Mouse (Mus musculus) G1E (cell line): ENCODE results near the gene Rai1. TPM values are rescaled to one million over a fixed set of nuclear protein-coding genes. Genes with fewer than 3 reads are reported as not detected.

ENCODE experiments used
- ATAC-seq: 2 replicates; pipeline ENCODE4 v1.8.0; 2016; ENCODE audit warnings: mild to moderate bottlenecking; ENCODE audit not compliant: insufficient number of reproducible peaks, poor library complexity, low FRiP score, severe bottlenecking; ENCODE audit errors: extremely low read depth
- DNase-seq: peaks from one replicate; pipeline ENCODE4 v3.0.0; 2012; ENCODE audit warnings: low spot score
- H3K27me3 ChIP-seq: 2 replicates; pipeline ENCODE4 v1.6.1; 2012; ENCODE audit warnings: mild to moderate bottlenecking, low read length, inconsistent platforms; ENCODE audit not compliant: insufficient read depth
- H3K36me3 ChIP-seq: replicated peaks from 2 replicates; pipeline ENCODE3; 2012; ENCODE audit warnings: mild to moderate bottlenecking, inconsistent platforms
- H3K4me1 ChIP-seq: 2 replicates; pipeline ENCODE4 v1.6.1; 2012; ENCODE audit warnings: low read depth, low read length, inconsistent platforms, mixed read lengths; ENCODE audit not compliant: insufficient read depth
- H3K4me3 ChIP-seq: 2 replicates; pipeline ENCODE4 v1.5.1; 2012; ENCODE audit warnings: low read depth, mild to moderate bottlenecking, inconsistent platforms, low read length, moderate library complexity, mixed read lengths
- H3K9me3 ChIP-seq: replicated peaks from 2 replicates; pipeline ENCODE4 v1.6.1; 2012; ENCODE audit warnings: inconsistent platforms
- CTCF ChIP-seq: IDR thresholded peaks from 2 replicates; pipeline ENCODE4 v1.5.1; 2012; ENCODE audit warnings: low read depth, low read length, inconsistent platforms, mixed read lengths
- GATA1 ChIP-seq: IDR thresholded peaks from 2 replicates; pipeline ENCODE4 v1.6.1; 2012; ENCODE audit warnings: borderline replicate concordance, low read length, inconsistent platforms, mixed read lengths
- GATA2 ChIP-seq: IDR thresholded peaks from 2 replicates; pipeline ENCODE4 v1.6.1; 2012; ENCODE audit warnings: low read depth, low read length, inconsistent platforms, borderline replicate concordance
- POLR2AphosphoS5 ChIP-seq: IDR thresholded peaks from 2 replicates; pipeline ENCODE4 v1.6.1; 2012; ENCODE audit warnings: low read depth, low read length, inconsistent platforms; ENCODE audit not compliant: insufficient replicate concordance
- TAL1 ChIP-seq: conservative IDR thresholded peaks from 2 replicates; pipeline ENCODE4 v1.6.1; 2012; ENCODE audit warnings: low read depth, low read length, inconsistent platforms, mixed read lengths
- polyA plus RNA-seq: library from polyadenylated mRNA; stranded (reverse); fragments of >175 nt; gene quantifications from 2 replicates; pipeline ENCODE4 v1.2.3, GENCODE M21; 2012
- total RNA-seq, 2 experiments: library from RNA; stranded (forward) in 1 of 2; stranded (reverse) in 1 of 2; fragments of 200-1000 nt in 1 of 2; fragments of >200 nt in 1 of 2; fragmentation: Nextera tagmentation in 1 of 2; gene quantifications; 2 replicates each; pipeline ENCODE4 v1.2.3; 2014 to 2017

The Rai1 gene
- total and polyA plus RNA-seq, 3 experiments: 10.3 to 107 (median 77.4) TPM

DNA sequence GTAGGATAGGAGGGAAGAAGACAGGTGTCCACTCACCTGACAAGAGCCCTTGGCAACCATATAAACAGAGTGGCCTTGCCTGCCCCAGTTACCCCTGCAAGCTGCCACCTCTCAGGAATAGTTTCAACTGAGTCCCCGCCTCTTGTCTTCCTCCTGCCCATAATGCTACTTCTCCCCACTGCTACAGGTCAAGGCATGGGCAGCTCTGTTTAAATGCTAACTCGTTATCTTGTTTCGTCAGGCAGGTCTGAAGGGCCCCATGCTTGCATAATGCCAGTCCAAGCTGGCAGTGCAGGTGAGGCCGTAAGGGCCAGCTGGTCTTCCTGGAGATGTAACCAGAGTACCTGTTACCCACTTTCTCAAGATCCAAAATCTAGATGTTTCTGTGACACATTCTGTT is 41.4 kb downstream of the Rai1 start:
- peaks cover 2% of the 10 kb centered on the region; the same call in 1 of the 2 replicates for H3K4me1 ChIP-seq
- no peak for ATAC-seq

DNA sequence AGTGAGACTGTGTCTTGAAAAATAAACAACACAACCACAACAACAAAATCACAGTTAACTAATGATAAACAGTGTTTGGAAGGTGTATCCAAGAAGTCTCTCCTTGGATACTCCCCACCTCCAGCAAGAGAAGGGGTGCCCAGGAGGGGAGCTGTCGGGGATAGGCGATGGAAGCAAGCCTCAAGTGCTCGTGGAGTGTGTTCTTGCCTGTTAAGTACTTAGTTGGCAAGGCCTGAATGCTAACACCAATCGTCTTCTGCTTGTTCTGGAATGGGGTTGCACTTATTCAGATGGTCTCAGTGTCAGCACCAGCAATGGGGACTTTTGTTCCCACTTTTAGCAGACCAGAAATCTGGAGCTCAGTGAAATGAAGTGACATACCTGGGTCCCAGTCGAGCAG is 43.8 kb downstream of the Rai1 start:
- Histone ChIP-seq H3K36me3 (peaks cover 97% of the 10 kb centered on the region), H3K4me3 (no peak overlapping the region), H3K9me3 (no peaks in the 10 kb centered on the region), H3K4me1 (peaks cover 4% of the 10 kb centered on the region), H3K27me3 (no peaks in the 10 kb centered on the region)
- ATAC-seq (no peak), DNase-seq (no peak)
- TF ChIP-seq GATA2 (no peak), POLR2AphosphoS5 (no peak), GATA1 (no peak), CTCF (no peak), TAL1 (no peak)

More for the DNA sequence above, 41.4 kb downstream of the Rai1 start:
- Histone ChIP-seq H3K4me3 (no peak overlapping the region), H3K27me3 (no peaks in the 10 kb centered on the region), H3K36me3 (peaks cover 96% of the 10 kb centered on the region), H3K9me3 (no peaks in the 10 kb centered on the region)
- TF ChIP-seq GATA1: no peak
- no peak for TF ChIP-seq CTCF
- no peak for TF ChIP-seq POLR2AphosphoS5
- TF ChIP-seq TAL1: no peak
- no peak for TF ChIP-seq GATA2
- no peak for DNase-seq

DNA sequence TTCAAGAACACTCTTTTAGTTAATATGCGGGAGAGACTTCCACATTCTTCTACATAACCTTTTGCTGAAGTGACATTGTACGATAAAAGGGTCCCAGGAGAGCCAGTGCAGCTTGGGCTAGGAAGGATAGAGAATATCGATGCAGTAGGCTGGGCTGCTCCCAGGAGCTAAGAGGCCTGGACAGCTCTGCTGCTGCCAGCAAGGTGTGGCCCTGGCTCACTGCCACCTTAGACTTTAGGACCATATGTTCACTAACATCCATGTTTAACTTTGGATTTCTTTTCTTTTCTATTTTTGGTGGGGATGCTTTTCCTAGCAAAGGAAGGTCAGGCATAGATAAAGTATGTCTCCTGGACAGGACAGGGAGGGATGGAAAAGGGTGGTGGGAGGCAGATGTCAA is 44.3 kb downstream of the Rai1 start:
- Histone ChIP-seq H3K4me3 (no peak overlapping the region), H3K36me3 (peaks cover 97% of the 10 kb centered on the region), H3K27me3 (no peaks in the 10 kb centered on the region), H3K4me1 (peaks cover 9% of the 10 kb centered on the region), H3K9me3 (no peaks in the 10 kb centered on the region)
- TF ChIP-seq CTCF: no peak
- TF ChIP-seq TAL1: no peak
- TF ChIP-seq GATA1: no peak
- TF ChIP-seq GATA2: no peak
- no peak for TF ChIP-seq POLR2AphosphoS5
- ATAC-seq: no peak
- no peak for DNase-seq

DNA sequence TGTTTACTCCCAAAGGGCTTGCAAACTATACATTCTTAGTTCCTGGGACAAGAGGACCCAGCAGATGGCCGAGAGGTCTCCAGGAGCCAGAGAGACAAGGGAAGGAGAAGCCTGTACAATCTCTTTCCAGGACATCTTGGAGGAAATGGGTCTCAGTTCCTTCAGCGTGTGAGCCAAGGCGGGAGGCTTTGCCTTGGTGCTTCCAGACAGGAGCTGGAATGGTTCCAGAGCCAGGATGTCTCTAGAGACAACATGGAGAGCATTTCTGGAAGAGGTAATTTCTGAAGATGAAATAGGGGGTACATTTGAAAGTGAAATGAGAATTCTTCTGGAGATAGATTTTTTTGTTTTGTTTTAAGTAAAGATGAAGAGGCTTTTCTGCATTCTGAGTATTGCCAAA is 45.9 kb downstream of the Rai1 start:
- DNase-seq: no peak
- H3K4me1 ChIP-seq: peaks cover 10% of the 10 kb centered on the region
- ATAC-seq: no peak
- no peak for TF ChIP-seq GATA2
- H3K4me3 ChIP-seq: no peak overlapping the region
- H3K9me3 ChIP-seq: no peaks in the 10 kb centered on the region
- peaks cover 97% of the 10 kb centered on the region for H3K36me3 ChIP-seq
- no peaks in the 10 kb centered on the region for H3K27me3 ChIP-seq

DNA sequence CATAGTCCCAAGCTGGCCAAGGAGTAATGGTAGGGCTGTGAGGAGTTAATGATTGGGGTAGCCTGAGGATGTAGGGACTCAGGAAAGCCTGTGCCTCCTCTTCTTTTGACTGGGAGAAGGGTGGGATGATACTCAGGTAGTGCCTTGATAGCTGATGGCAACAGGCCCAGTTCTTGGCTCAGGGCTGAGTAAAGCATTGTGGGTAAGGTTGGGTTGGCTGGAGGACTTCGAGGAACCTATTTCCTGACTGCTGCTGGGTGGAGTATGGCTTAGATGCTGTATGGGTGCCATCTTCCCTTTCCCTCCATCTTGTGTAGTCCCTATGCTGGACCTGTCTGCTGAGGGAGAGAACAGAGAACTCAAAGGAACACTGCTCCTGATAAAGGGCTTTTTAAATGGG is 47.5 kb downstream of the Rai1 start:
- TF ChIP-seq GATA2: no peak
- no peak for TF ChIP-seq TAL1
- no peak for TF ChIP-seq GATA1
- TF ChIP-seq CTCF: no peak
- TF ChIP-seq POLR2AphosphoS5: no peak
- ATAC-seq: no peak
- peaks cover 95% of the 10 kb centered on the region for H3K36me3 ChIP-seq
- peaks cover 15% of the 10 kb centered on the region for H3K4me1 ChIP-seq
- no peak overlapping the region for H3K4me3 ChIP-seq
- DNase-seq: no peak
- no peaks in the 10 kb centered on the region for H3K27me3 ChIP-seq
- no peaks in the 10 kb centered on the region for H3K9me3 ChIP-seq

DNA sequence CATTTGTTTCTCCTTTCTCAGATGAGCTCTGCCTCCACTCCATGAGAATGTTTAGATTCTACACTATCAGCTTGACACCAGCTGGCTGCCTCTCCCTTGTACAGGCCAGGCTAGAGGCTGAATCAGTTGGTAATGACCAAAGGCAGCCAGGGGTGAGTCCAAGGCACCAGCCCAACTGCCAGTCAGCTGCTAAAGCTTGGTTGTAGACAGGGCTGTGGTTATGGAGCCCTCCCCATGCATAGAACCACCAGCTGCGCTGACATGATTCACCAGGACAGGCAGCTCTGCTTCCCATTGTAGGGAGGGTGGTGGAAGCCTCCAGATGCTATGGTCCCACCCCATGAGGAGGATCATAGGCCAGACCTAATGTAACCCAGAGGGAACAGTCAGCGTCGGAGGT is 49.1 kb downstream of the Rai1 start:
- peaks cover 93% of the 10 kb centered on the region for H3K36me3 ChIP-seq
- H3K4me1 ChIP-seq: peaks cover 31% of the 10 kb centered on the region
- DNase-seq: no peak

DNA sequence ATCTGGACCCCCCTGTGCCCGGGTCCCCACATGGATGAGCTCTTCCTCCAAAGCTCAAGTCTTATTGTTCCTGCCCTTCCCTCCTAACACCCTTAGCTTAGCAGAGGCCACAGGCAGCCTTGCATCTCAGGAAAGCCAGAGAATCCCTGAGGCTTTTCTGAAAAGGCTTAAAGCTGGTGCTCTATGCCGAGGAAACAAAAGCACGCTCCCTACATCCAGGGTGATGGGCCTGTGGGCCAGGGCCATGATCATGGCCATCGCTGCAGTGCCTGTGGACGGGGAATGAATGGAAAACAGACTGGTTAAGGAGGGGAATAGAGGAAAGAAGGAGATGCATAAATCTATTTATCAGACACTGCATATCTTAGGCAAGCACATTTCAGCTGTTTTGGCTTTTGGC is 50.9 kb downstream of the Rai1 start:
- no peak for DNase-seq
- TF ChIP-seq GATA1: no peak
- no peak for TF ChIP-seq POLR2AphosphoS5
- no peak for TF ChIP-seq TAL1
- no peak for TF ChIP-seq GATA2
- no peak for TF ChIP-seq CTCF
- Histone ChIP-seq H3K36me3 (peaks cover 89% of the 10 kb centered on the region), H3K4me3 (no peak overlapping the region), H3K4me1 (peaks cover 49% of the 10 kb centered on the region), H3K9me3 (no peaks in the 10 kb centered on the region), H3K27me3 (no peaks in the 10 kb centered on the region)
- ATAC-seq: no peak

More for the DNA sequence above, 49.1 kb downstream of the Rai1 start:
- Histone ChIP-seq H3K4me3 (no peak overlapping the region), H3K9me3 (no peaks in the 10 kb centered on the region), H3K27me3 (no peaks in the 10 kb centered on the region)
- no peak for ATAC-seq
- TF ChIP-seq GATA2 (no peak), GATA1 (no peak), POLR2AphosphoS5 (no peak), CTCF (no peak), TAL1 (no peak)
